Mouse (Mus musculus) G1E (cell line): ENCODE measurements at regions not wholly inside any gene's neighbourhood (a gene's known extent, or its start where the extent isn't known, plus 50 kb on each side); places are given as distances from the start of the nearest gene placed in this dataset.
"Not testable (repeated sequence)": the region's sequence is repeated elsewhere in the genome, so short reads cannot be mapped to it uniquely, and the experiment has no call there.

ENCODE experiments used
- ATAC-seq: 2 replicates; pipeline ENCODE4 v1.8.0; 2016; ENCODE audit warnings: mild to moderate bottlenecking; ENCODE audit not compliant: insufficient number of reproducible peaks, poor library complexity, low FRiP score, severe bottlenecking; ENCODE audit errors: extremely low read depth
- DNase-seq: peaks from one replicate; pipeline ENCODE4 v3.0.0; 2012; ENCODE audit warnings: low spot score
- H3K27me3 ChIP-seq: 2 replicates; pipeline ENCODE4 v1.6.1; 2012; ENCODE audit warnings: mild to moderate bottlenecking, low read length, inconsistent platforms; ENCODE audit not compliant: insufficient read depth
- H3K36me3 ChIP-seq: replicated peaks from 2 replicates; pipeline ENCODE3; 2012; ENCODE audit warnings: mild to moderate bottlenecking, inconsistent platforms
- H3K4me1 ChIP-seq: 2 replicates; pipeline ENCODE4 v1.6.1; 2012; ENCODE audit warnings: low read depth, low read length, inconsistent platforms, mixed read lengths; ENCODE audit not compliant: insufficient read depth
- H3K4me3 ChIP-seq: 2 replicates; pipeline ENCODE4 v1.5.1; 2012; ENCODE audit warnings: low read depth, mild to moderate bottlenecking, inconsistent platforms, low read length, moderate library complexity, mixed read lengths
- H3K9me3 ChIP-seq: replicated peaks from 2 replicates; pipeline ENCODE4 v1.6.1; 2012; ENCODE audit warnings: inconsistent platforms
- CTCF ChIP-seq: IDR thresholded peaks from 2 replicates; pipeline ENCODE4 v1.5.1; 2012; ENCODE audit warnings: low read depth, low read length, inconsistent platforms, mixed read lengths
- GATA1 ChIP-seq: IDR thresholded peaks from 2 replicates; pipeline ENCODE4 v1.6.1; 2012; ENCODE audit warnings: borderline replicate concordance, low read length, inconsistent platforms, mixed read lengths
- GATA2 ChIP-seq: IDR thresholded peaks from 2 replicates; pipeline ENCODE4 v1.6.1; 2012; ENCODE audit warnings: low read depth, low read length, inconsistent platforms, borderline replicate concordance
- POLR2AphosphoS5 ChIP-seq: IDR thresholded peaks from 2 replicates; pipeline ENCODE4 v1.6.1; 2012; ENCODE audit warnings: low read depth, low read length, inconsistent platforms; ENCODE audit not compliant: insufficient replicate concordance
- TAL1 ChIP-seq: conservative IDR thresholded peaks from 2 replicates; pipeline ENCODE4 v1.6.1; 2012; ENCODE audit warnings: low read depth, low read length, inconsistent platforms, mixed read lengths

GRCm38 (mm10) chr17:35758769-35759168 is 54.3 kb upstream of the Ddr1 start:
- DNase-seq (no peak), ATAC-seq (no peak)
- peaks cover 9% of the 10 kb centered on the region; the same call in 1 of the 2 replicates for H3K27me3 ChIP-seq
- TF ChIP-seq GATA2 (no peak), POLR2AphosphoS5 (no peak), TAL1 (peak; percentile 41)
- no peak overlapping the region; the same call in 1 of the 2 replicates for H3K4me3 ChIP-seq
- H3K4me1 ChIP-seq = peaks cover 41% of the 10 kb centered on the region
- H3K36me3 ChIP-seq = no peaks in the 10 kb centered on the region
- no peaks in the 10 kb centered on the region for H3K9me3 ChIP-seq

- ATAC-seq (no peak), DNase-seq (no peak)
- H3K9me3 ChIP-seq = no peaks in the 10 kb centered on the region
- no peaks in the 10 kb centered on the region for H3K36me3 ChIP-seq
- no peak overlapping the region for H3K4me3 ChIP-seq
- H3K27me3 ChIP-seq = 0 out of 2 replicates have a peak, but pooled peaks cover 8% of the 10 kb centered on the region
- no peak for TF ChIP-seq GATA2
- TF ChIP-seq CTCF = no peak
- no peak for TF ChIP-seq TAL1
- TF ChIP-seq POLR2AphosphoS5 = no peak
- TF ChIP-seq GATA1 = no peak
- peaks cover 46% of the 10 kb centered on the region for H3K4me1 ChIP-seq
Measured at GRCm38 (mm10) chr17:35759740-35760139, 55.3 kb upstream of the Ddr1 start.

DNA sequence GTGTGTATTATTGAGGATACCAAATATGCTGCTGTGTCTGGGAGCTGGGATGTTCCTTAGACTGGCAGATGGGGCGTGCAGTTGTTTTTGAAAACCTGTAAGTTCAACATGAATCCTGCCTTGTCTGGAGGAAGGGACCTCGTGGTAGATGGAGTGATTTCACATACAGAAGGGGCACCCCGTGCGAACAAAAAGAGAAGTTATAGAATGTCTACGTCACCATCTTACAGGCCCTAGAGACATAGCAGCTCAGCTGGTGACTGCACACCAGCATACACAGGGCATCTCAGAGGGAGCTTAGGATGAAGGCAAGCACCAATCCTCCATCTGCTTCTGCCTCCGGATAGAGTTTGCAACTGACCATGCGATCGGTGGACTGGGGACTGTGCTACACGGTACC is 58.2 kb upstream of the Ddr1 start:
- Histone ChIP-seq H3K36me3 (no peaks in the 10 kb centered on the region), H3K9me3 (peaks cover 5% of the 10 kb centered on the region), H3K4me3 (no peak overlapping the region), H3K4me1 (peaks cover 57% of the 10 kb centered on the region), H3K27me3 (0 out of 2 replicates have a peak, but pooled peaks cover 4% of the 10 kb centered on the region)
- ATAC-seq = no peak
- DNase-seq = no peak
- TF ChIP-seq TAL1 = no peak

DNA sequence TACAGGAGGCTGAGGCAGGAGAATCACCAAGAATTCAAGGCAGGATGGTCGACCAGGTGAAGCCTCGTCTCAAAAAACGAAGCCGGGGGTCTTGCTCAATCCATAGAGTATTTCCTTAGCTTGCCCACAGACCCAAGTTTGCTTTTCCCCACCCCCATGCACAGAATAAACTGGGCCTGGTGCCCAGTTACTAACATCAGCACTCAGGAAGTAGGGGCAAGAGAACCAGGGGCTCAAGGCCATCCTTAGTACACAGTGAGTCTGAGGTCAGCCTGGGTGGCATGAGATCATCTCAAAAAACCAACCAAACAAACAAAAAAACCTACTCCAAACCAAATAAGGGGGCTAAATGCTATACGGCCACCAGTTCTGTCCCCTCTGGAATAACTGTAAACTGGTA is 58.4 kb upstream of the Ier3 start:
- Histone ChIP-seq H3K9me3 (peaks cover 5% of the 10 kb centered on the region), H3K27me3 (0 out of 2 replicates have a peak, but pooled peaks cover 4% of the 10 kb centered on the region), H3K4me3 (no peak overlapping the region), H3K36me3 (no peaks in the 10 kb centered on the region), H3K4me1 (peaks cover 57% of the 10 kb centered on the region)
- no peak for TF ChIP-seq GATA2
- ATAC-seq (no peak), DNase-seq (no peak)

- no peaks in the 10 kb centered on the region for H3K36me3 ChIP-seq
- H3K4me1 ChIP-seq = peaks cover 53% of the 10 kb centered on the region
- ATAC-seq (peak; percentile 15; the same call in 1 of the 2 replicates), DNase-seq (no peak)
- TF ChIP-seq CTCF (peak; percentile 27; the same call in 1 of the 2 replicates), GATA1 (no peak)
- peaks cover 3% of the 10 kb centered on the region; the same call in 1 of the 2 replicates for H3K27me3 ChIP-seq
- H3K9me3 ChIP-seq = peaks cover 5% of the 10 kb centered on the region
- no peak overlapping the region; the same call in 1 of the 2 replicates for H3K4me3 ChIP-seq
Measured at GRCm38 (mm10) chr17:35763866-35764265, 57.6 kb upstream of the Ier3 start.

- Histone ChIP-seq H3K4me3 (no peak overlapping the region), H3K9me3 (peaks cover 5% of the 10 kb centered on the region), H3K4me1 (peaks cover 44% of the 10 kb centered on the region), H3K36me3 (no peaks in the 10 kb centered on the region), H3K27me3 (peaks cover 7% of the 10 kb centered on the region; the same call in 1 of the 2 replicates)
- ATAC-seq (no peak), DNase-seq (no peak)
- TF ChIP-seq CTCF (no peak), GATA1 (no peak), POLR2AphosphoS5 (no peak), TAL1 (no peak), GATA2 (no peak)
Measured at GRCm38 (mm10) chr17:35766406-35766805, 55.1 kb upstream of the Ier3 start.

DNA sequence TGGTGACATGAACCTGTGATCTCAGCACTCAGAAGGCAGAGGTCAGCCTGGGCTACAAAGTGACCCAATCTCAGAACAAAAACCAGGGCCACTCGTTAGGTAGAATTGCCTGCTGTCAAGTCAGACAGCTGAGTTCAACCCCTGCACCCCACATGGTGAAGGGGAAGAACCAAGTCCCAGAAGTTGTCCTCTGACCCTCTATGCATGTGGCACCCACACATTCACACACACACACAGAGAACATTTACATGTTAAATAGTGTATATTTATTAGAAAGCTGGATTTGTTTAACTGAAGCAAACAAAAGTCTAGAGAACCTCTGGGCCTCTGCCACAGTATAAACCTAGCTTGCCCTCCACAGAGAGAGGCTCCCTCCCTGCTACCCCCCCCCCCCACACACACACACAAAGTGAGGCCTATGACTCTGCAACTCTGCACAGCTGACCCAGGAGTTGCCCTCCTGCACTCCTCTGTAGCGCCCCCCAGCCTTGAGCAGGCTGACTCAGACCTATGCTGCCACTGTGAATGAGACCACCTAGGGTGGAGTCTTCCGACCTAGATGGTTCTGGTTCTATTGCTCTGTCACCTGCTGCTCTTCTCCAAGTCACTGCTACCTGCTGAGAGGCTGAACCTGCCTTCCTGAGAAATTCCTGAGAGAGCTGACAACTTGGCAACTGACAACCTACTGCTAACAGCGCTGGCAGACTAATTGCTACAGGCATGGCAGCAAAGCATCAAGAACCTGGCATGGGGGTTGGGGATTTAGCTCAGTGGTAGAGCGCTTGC is 52.1 kb upstream of the Ier3 start:
- H3K4me3 ChIP-seq = no peak overlapping the region
- ATAC-seq (no peak), DNase-seq (no peak)
- H3K36me3 ChIP-seq = no peaks in the 10 kb centered on the region
- no peak for TF ChIP-seq TAL1
- no peak for TF ChIP-seq POLR2AphosphoS5
- no peak for TF ChIP-seq CTCF
- no peak for TF ChIP-seq GATA2
- TF ChIP-seq GATA1 = no peak
- peaks cover 5% of the 10 kb centered on the region for H3K9me3 ChIP-seq
- peaks cover 29% of the 10 kb centered on the region for H3K4me1 ChIP-seq
- H3K27me3 ChIP-seq = peaks cover 19% of the 10 kb centered on the region

DNA sequence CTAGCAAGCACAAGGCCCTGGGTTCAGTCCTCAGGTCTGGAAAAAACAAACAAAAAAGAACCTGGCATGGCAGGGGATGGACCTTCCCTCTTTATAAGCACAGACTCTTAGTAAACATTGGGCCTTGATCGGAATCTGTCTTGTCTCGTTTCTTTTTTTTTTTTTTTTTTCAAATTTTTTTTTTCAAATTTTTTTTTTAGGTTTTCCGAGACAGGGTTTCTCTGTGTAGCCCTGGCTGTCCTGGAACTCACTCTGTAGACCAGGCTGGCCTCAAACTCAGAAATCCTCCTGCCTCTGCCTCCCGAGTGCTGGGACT is 51.6 kb upstream of the Ier3 start:
- not testable (repeated sequence) for ATAC-seq, H3K4me3 ChIP-seq, H3K36me3 ChIP-seq, H3K9me3 ChIP-seq, DNase-seq
- Histone ChIP-seq H3K27me3 (peaks cover 21% of the 10 kb centered on the region), H3K4me1 (peaks cover 25% of the 10 kb centered on the region)
